Mouse (Mus musculus) forebrain, embryonic 14.5 days (tissue): Measurements from ENCODE around the gene Rbfox2. TPM values are rescaled to one million over a fixed set of nuclear protein-coding genes. Genes with fewer than 3 reads are reported as not detected.

ENCODE experiments used
- ATAC-seq: fragments of 200-750 bp; cut with Nextera tagmentation; 2 replicates; pipeline ENCODE4 v1.8.0; 2017; ENCODE audit warnings: mild to moderate bottlenecking, moderate library complexity
- DNase-seq: peaks from one replicate; pipeline ENCODE4 v3.0.0-alpha.2; 2015; ENCODE audit warnings: low spot score
- H3K27ac ChIP-seq: fragments of 300-500 bp; sonication (generic); 2 replicates; pipeline ENCODE4 v1.5.1; 2014; ENCODE audit warnings: low read depth, mild to moderate bottlenecking, control low read depth, low read length, moderate library complexity
- H3K27me3 ChIP-seq: fragments of 300-500 bp; sonication (generic); replicated peaks from 2 replicates; pipeline ENCODE4 v1.6.1; 2014; ENCODE audit warnings: low read length, control low read depth, mixed read lengths; ENCODE audit not compliant: control insufficient read depth, insufficient read depth
- H3K36me3 ChIP-seq: fragments of 300-500 bp; sonication (generic); 2 replicates; pipeline ENCODE4 v1.6.1; 2014; ENCODE audit warnings: low read length, control low read depth; ENCODE audit not compliant: control insufficient read depth, insufficient read depth
- H3K4me1 ChIP-seq: fragments of 300-500 bp; sonication (generic); 2 replicates; pipeline ENCODE4 v1.6.1; 2014; ENCODE audit warnings: antibody characterized with exemption, low read length, control low read depth; ENCODE audit not compliant: control insufficient read depth, insufficient read depth
- H3K4me2 ChIP-seq: fragments of 300-500 bp; sonication (generic); 2 replicates; pipeline ENCODE4 v1.6.1; 2014; ENCODE audit warnings: mild to moderate bottlenecking, control low read depth, low read length
- H3K4me3 ChIP-seq: fragments of 300-500 bp; sonication (generic); 2 replicates; pipeline ENCODE4 v1.5.1; 2014; ENCODE audit warnings: low read depth, low read length, control low read depth
- H3K9ac ChIP-seq: fragments of 300-500 bp; sonication (generic); 2 replicates; pipeline ENCODE4 v1.6.1; 2014; ENCODE audit warnings: mild to moderate bottlenecking, low read length, control low read depth, moderate library complexity
- H3K9me3 ChIP-seq: fragments of 300-500 bp; sonication (generic); replicated peaks from 2 replicates; pipeline ENCODE4 v1.6.1; 2016; ENCODE audit warnings: low read length, control low read depth, mixed read lengths; ENCODE audit not compliant: control insufficient read depth
- WGBS: fragments of 180-500 bp; shearing (Covaris S2); extraction: QIAGEN DNeasy Blood & Tissue Kit; methylation state at CpG from one replicate; pipeline ENCODE4 v1.1.7; 2014; 5-methylcytosine and 5-hydroxymethylcytosine counted together
- polyA plus RNA-seq: library from polyadenylated mRNA; unstranded; fragments of >200 nt; fragmentation: Nextera tagmentation; extraction: Ambion mirVana; gene quantifications from 2 replicates; pipeline ENCODE4 v1.2.1, GENCODE M21; 2014

The Rbfox2 gene
- polyA plus RNA-seq, 1 experiment from 2014 or later: 186 TPM

- Histone ChIP-seq H3K27ac (no peak overlapping the region), H3K27me3 (no peaks in the 10 kb centered on the region)
- WGBS: 55% methylated on average over 3 of the region's 3 CpGs
These were observed 189.6 kb downstream of the Rbfox2 start for GRCm38 (mm10) chr15:77117209-77117608.

DNA sequence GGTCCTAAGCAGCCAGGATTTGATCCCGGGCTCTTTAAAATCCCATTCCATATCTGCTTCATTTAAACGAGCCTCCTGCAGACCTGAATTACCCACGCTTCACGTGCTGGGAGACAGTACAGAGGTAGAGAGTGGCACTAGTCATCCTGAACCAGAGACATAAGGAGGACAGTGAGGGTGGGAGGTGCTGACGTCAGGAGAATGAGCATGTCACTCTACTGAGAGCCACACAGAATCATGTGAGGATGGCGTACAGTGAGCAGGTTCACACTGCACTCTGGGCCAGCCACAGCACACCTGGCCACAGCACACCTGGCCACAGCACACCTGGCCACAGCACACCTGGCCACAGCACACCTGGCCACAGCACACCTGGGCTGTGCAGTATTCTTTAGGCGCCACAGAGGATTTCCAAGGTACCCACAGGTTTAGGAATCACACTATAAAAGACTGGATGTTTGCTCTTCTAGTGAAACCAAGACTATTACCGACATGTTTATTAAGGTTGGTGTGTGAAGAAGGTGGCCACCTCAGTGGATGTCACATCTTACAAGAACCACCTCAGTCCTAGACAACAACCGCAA lies 190.6 kb downstream of the Rbfox2 start:
- Histone ChIP-seq H3K4me1 (no peaks in the 10 kb centered on the region), H3K27ac (no peak overlapping the region), H3K4me3 (no peak overlapping the region), H3K9me3 (no peaks in the 10 kb centered on the region), H3K9ac (no peak overlapping the region), H3K36me3 (peaks cover 49% of the 10 kb centered on the region), H3K27me3 (no peaks in the 10 kb centered on the region), H3K4me2 (no peak overlapping the region)
- ATAC-seq (no peak; the same call in 1 of the 2 replicates), DNase-seq (no peak)
- 84% methylated on average over 9 of the region's 9 CpGs for WGBS

More at GRCm38 (mm10) chr15:77117209-77117608, 189.6 kb downstream of the Rbfox2 start:
- no peak overlapping the region for H3K4me3 ChIP-seq
- ATAC-seq (no peak), DNase-seq (no peak)
- H3K4me2 ChIP-seq: no peak overlapping the region
- no peak overlapping the region for H3K9ac ChIP-seq
- H3K4me1 ChIP-seq: no peaks in the 10 kb centered on the region
- H3K36me3 ChIP-seq: peaks cover 43% of the 10 kb centered on the region
- no peaks in the 10 kb centered on the region for H3K9me3 ChIP-seq

- Histone ChIP-seq H3K4me1 (no peaks in the 10 kb centered on the region), H3K27me3 (no peaks in the 10 kb centered on the region), H3K27ac (no peak overlapping the region), H3K4me3 (no peak overlapping the region), H3K36me3 (peaks cover 52% of the 10 kb centered on the region), H3K9me3 (no peaks in the 10 kb centered on the region), H3K4me2 (no peak overlapping the region), H3K9ac (no peak overlapping the region)
- WGBS: 83% methylated on average over 4 of the region's 4 CpGs
- DNase-seq (no peak), ATAC-seq (no peak)
These were observed 191.3 kb downstream of the Rbfox2 start for GRCm38 (mm10) chr15:77115456-77115855.

GRCm38 (mm10) chr15:77113591-77113990 lies 193.2 kb downstream of the Rbfox2 start:
- Histone ChIP-seq H3K4me3 (no peak overlapping the region), H3K27ac (no peak overlapping the region), H3K4me2 (no peak overlapping the region), H3K4me1 (no peaks in the 10 kb centered on the region), H3K9ac (no peak overlapping the region), H3K27me3 (no peaks in the 10 kb centered on the region), H3K36me3 (peaks cover 53% of the 10 kb centered on the region), H3K9me3 (no peaks in the 10 kb centered on the region)
- DNase-seq (no peak), ATAC-seq (no peak)
- WGBS: 94% methylated on average over 9 of the region's 9 CpGs

DNA sequence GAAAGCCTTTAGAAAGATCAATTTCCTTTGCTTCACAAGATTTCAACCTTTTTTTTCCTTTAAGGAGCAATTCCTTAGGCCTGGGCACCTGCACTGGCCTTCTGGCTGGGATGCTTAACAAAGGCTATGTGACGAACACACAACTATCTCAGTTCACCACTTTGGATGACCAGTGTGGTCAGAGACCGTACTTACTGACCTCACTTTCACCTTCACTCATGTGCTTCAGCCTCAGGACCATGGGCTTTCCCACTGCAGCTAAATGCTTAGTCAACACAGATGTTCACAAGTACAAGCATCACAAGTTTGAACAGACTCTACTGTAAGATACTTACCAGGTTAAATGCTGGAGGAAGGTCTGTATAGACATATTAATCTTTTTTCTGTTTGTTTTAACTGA lies 194.4 kb downstream of the Rbfox2 start:
- no peak for ATAC-seq
- 87% methylated on average over 2 of the region's 2 CpGs for WGBS
- peaks cover 62% of the 10 kb centered on the region for H3K36me3 ChIP-seq

DNA sequence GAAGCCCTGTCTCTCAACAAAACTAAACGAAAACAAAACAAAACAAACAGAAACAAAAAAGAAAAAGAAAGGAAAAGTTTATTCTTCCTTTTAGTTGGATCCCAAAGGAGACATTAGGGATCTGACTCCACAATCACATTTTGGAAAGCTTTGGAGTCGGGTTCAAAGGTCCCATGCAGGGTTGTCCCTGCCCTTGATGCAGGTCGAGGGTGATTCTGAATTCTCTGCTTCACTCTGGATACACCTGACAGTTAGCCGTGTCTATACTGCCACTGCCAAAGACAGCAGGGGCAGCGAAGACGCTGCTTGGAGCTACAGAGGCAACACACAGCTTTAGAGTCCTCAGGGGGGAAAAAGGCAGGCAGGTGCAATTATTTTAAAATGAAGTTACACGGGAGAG lies 194.9 kb downstream of the Rbfox2 start:
- ATAC-seq (no peak), DNase-seq (no peak)
- Histone ChIP-seq H3K27me3 (no peaks in the 10 kb centered on the region), H3K36me3 (peaks cover 65% of the 10 kb centered on the region), H3K9me3 (no peaks in the 10 kb centered on the region), H3K9ac (no peak overlapping the region), H3K4me1 (no peaks in the 10 kb centered on the region), H3K27ac (no peak overlapping the region), H3K4me2 (no peak overlapping the region), H3K4me3 (no peak overlapping the region)
- WGBS: 88% methylated on average over 7 of the region's 7 CpGs

More for the DNA sequence above, 194.4 kb downstream of the Rbfox2 start:
- H3K4me1 ChIP-seq: no peaks in the 10 kb centered on the region
- no peaks in the 10 kb centered on the region for H3K27me3 ChIP-seq
- no peak overlapping the region for H3K4me2 ChIP-seq
- DNase-seq: no peak
- H3K27ac ChIP-seq: no peak overlapping the region
- no peaks in the 10 kb centered on the region for H3K9me3 ChIP-seq
- no peak overlapping the region for H3K9ac ChIP-seq
- H3K4me3 ChIP-seq: no peak overlapping the region

GRCm38 (mm10) chr15:77110452-77110851 lies 196.4 kb downstream of the Rbfox2 start:
- H3K36me3 ChIP-seq: peaks cover 53% of the 10 kb centered on the region
- no peak overlapping the region for H3K27ac ChIP-seq
- H3K9me3 ChIP-seq: no peaks in the 10 kb centered on the region
- H3K9ac ChIP-seq: no peak overlapping the region
- no peak overlapping the region for H3K4me3 ChIP-seq
- 91% methylated on average over 11 of the region's 11 CpGs for WGBS
- H3K27me3 ChIP-seq: no peaks in the 10 kb centered on the region
- no peak overlapping the region for H3K4me2 ChIP-seq
- no peak for ATAC-seq
- DNase-seq: no peak
- H3K4me1 ChIP-seq: no peaks in the 10 kb centered on the region

- 89% methylated on average over 10 of the region's 10 CpGs for WGBS
- DNase-seq (no peak), ATAC-seq (no peak)
- Histone ChIP-seq H3K4me2 (no peak overlapping the region), H3K36me3 (peaks cover 28% of the 10 kb centered on the region), H3K27me3 (no peaks in the 10 kb centered on the region), H3K9ac (no peak overlapping the region), H3K4me1 (no peaks in the 10 kb centered on the region), H3K4me3 (no peak overlapping the region), H3K27ac (no peak overlapping the region), H3K9me3 (no peaks in the 10 kb centered on the region)
These were observed 199.5 kb downstream of the Rbfox2 start for GRCm38 (mm10) chr15:77107169-77107908.

GRCm38 (mm10) chr15:77105273-77105672 lies 201.5 kb downstream of the Rbfox2 start:
- H3K4me2 ChIP-seq: no peak overlapping the region
- no peak overlapping the region for H3K4me3 ChIP-seq
- DNase-seq (no peak), ATAC-seq (no peak)
- no peaks in the 10 kb centered on the region for H3K27me3 ChIP-seq
- WGBS: 90% methylated on average over 10 of the region's 10 CpGs
- no peak overlapping the region for H3K9ac ChIP-seq
- H3K4me1 ChIP-seq: no peaks in the 10 kb centered on the region
- peaks cover 32% of the 10 kb centered on the region for H3K36me3 ChIP-seq
- no peak overlapping the region for H3K27ac ChIP-seq
- no peaks in the 10 kb centered on the region for H3K9me3 ChIP-seq
